Mouse (Mus musculus) cerebellum, adult 2 months (tissue): ENCODE measurements around the gene Pdyn.

Experiments used
- CTCF ChIP-seq: fragments of 200-500 bp; IDR thresholded peaks from 2 replicates; pipeline ENCODE4 v1.5.1; 2011; ENCODE audit warnings: low read depth, mild to moderate bottlenecking, control low read depth, low read length, moderate library complexity, borderline replicate concordance; ENCODE audit not compliant: insufficient read depth
- POLR2A ChIP-seq: fragments of 200-500 bp; IDR thresholded peaks from 2 replicates; pipeline ENCODE4 v1.6.1; 2011; ENCODE audit warnings: low read length, control low read depth, borderline replicate concordance; ENCODE audit not compliant: insufficient read depth

- TF ChIP-seq POLR2A (no peak), CTCF (no peak)
Observed at GRCm38 (mm10) chr2:129742016-129742415, 42.4 kb upstream of the Pdyn start.
